Mouse (Mus musculus): ENCODE measurements around the gene Mogat2.

The Mogat2 gene

GRCm38 (mm10) chr7:99194511-99194910 lies 43.9 kb downstream of the Mogat2 start:
- no peak for DNase-seq (ENCODE audit: low read depth, low spot score)

DNA sequence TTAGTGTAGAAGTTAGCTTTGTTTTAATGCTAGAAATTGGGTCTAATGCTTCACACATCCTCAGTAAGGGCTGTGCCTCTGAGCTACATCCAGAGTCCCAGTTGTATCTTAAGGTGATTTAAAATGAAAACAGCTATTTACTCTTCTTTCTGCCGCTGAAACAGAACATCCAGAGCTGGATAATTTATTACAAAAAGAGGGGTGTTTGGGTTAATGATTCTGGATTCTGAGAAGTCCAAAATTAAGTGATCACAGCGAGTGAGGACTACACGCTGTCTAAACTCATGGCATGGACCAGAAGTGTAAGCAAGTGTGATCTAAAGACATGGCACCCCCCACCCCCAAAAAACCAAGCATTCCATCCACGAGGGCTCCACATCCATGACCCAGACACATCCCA lies 44.5 kb downstream of the Mogat2 start:
- no peak for DNase-seq (ENCODE audit: low read depth, low spot score)

- DNase-seq (ENCODE audit: low read depth, low spot score) = no peak
Observed at GRCm38 (mm10) chr7:99191411-99191810, 47.0 kb downstream of the Mogat2 start.

GRCm38 (mm10) chr7:99189885-99190284 lies 48.5 kb downstream of the Mogat2 start:
- no peak for DNase-seq (ENCODE audit: low read depth, low spot score)

- DNase-seq (ENCODE audit: low read depth, low spot score) = no peak
Observed at GRCm38 (mm10) chr7:99188630-99189029, 49.8 kb downstream of the Mogat2 start.

DNA sequence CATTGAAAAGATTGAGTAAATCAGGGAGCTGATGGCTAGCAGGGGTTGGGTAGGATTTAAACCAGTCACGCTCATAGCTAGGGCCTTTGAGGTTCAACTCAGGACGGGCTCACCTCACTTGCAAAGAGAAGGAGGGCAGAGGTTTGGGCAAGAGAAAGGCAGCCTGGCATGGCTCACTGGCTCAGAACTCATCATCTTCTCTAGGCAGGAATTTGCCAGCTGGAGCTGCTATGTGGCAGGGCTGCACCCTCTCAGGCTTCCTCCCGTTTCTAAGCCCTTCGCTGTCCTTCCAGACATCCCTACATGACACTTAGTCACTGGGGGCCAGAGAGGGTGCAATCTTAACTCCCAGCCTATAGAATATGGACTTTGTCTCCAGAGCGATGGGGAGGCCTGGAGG lies 51.0 kb downstream of the Mogat2 start:
- DNase-seq (ENCODE audit: low read depth, low spot score) = no peak

- no peak for DNase-seq (ENCODE audit: low read depth, low spot score)
Observed at GRCm38 (mm10) chr7:99185405-99185804, 53.0 kb downstream of the Mogat2 start.

- DNase-seq (ENCODE audit: low read depth, low spot score) = no peak
Observed at GRCm38 (mm10) chr7:99183751-99184150, 54.7 kb downstream of the Mogat2 start.

- peak; percentile 85 for DNase-seq (ENCODE audit: low read depth, low spot score)
Observed at GRCm38 (mm10) chr7:99182432-99183172, 55.8 kb downstream of the Mogat2 start, which contains the start of gene Dgat2. Gene Dgat2, minus strand, starts transcription at chr7:99182719.

GRCm38 (mm10) chr7:99181619-99182431 lies 56.6 kb downstream of the Mogat2 start:
- DNase-seq (ENCODE audit: low read depth, low spot score) = no peak

- DNase-seq (ENCODE audit: low read depth, low spot score) = no peak
Observed at GRCm38 (mm10) chr7:99180162-99180561, 58.3 kb downstream of the Mogat2 start.

DNA sequence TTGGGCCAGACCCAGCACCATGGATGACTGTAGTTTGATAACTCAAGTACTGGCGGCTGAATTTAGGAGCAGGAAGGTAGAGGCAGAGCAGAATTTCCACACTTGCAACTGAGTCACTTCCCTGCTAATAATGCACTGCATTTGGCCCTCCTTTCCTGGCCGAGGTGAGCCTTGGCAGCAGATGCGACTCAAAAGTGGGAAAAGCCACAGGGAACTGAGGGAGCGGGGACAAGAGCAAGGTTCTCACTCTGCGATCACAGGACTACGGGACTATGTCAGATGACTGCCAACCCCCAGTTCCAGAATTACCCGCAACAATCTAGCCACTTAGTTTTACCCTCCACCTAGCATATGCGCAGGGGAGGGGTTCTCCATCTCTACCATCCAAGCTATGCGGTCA lies 59.1 kb downstream of the Mogat2 start:
- no peak for DNase-seq (ENCODE audit: low read depth, low spot score)

DNA sequence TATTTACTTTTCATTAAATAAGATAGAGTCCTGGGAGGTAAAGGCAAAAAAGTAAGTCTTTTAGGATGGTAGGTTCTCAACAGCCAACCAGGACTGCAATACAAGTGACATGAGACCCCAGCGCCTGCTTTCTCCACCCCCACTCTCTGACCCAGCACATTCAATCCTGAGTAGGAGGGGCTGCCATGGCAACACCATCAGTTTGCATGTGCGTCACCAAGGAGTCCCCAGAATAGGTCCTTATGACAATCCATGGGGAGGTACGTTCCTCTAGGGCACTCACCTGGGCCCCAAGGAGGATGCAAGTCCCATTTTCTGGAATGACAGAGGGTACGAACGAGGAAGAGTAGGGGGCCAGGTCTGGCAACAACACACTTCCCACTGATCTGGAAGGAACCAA lies 61.0 kb downstream of the Mogat2 start:
- no peak for DNase-seq (ENCODE audit: low read depth, low spot score)

- DNase-seq (ENCODE audit: low read depth, low spot score) = no peak
Observed at GRCm38 (mm10) chr7:99175666-99176065, 62.8 kb downstream of the Mogat2 start.

DNA sequence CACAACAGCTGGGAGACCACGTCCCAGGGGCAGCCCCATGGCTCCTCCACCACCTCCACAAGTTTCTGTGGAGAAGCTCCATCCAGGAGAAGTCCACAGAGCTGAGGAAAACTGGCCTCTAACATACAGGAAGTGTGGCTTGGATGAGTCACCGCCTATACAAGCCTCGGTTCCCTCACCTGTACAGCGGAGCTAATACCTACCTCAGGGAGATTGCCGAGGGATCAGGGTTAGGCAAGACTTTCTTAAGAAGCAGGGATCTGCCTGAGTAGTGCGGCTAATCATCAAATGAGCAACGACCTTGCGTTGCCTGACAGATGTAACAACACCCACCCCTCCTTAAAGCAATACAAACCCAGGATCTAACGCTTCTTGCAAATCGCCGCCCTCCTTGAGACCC lies 63.3 kb downstream of the Mogat2 start:
- DNase-seq (ENCODE audit: low read depth, low spot score) = no peak

GRCm38 (mm10) chr7:99174006-99174405 lies 64.4 kb downstream of the Mogat2 start:
- DNase-seq (ENCODE audit: low read depth, low spot score) = no peak

GRCm38 (mm10) chr7:99172898-99173297 lies 65.5 kb downstream of the Mogat2 start:
- no peak for DNase-seq (ENCODE audit: low read depth, low spot score)

DNA sequence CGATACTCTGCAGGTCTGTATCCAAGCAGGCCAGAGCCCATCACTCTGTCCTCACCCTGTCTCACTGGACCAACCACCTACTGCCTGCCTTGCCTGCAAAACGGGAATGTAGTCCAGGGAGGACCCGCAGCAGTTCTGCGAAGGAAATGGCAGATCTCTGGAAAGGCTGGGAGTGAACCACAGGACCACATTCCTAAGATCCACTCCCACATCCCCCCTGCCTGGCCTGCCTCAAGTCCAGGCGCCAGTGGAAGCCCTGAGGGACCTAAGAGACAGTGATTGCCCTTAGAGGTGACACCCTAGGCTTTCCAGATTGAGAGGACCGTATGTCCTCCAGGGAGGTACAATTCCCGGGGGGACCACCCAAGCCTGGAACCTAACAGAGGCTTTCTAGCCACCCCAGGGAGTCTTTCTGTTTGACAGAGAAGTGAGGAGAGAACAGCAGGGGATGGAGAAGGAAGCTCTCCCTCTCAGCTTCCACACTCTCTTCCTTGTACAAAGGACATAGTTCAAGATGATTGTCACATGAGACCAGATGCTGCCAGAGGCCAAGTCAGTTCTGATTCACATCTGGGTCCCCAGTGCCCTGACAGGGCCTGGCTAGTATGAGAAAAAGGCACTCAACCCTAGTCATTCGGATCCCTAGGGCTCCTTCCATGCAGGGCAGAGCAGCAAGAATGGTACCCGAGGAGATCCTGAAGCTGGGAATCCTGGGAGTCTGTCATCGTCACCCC lies 66.5 kb downstream of the Mogat2 start:
- DNase-seq (ENCODE audit: low read depth, low spot score) = no peak

- no peak for DNase-seq (ENCODE audit: low read depth, low spot score)
Observed at GRCm38 (mm10) chr7:99170519-99170918, 67.9 kb downstream of the Mogat2 start.

DNA sequence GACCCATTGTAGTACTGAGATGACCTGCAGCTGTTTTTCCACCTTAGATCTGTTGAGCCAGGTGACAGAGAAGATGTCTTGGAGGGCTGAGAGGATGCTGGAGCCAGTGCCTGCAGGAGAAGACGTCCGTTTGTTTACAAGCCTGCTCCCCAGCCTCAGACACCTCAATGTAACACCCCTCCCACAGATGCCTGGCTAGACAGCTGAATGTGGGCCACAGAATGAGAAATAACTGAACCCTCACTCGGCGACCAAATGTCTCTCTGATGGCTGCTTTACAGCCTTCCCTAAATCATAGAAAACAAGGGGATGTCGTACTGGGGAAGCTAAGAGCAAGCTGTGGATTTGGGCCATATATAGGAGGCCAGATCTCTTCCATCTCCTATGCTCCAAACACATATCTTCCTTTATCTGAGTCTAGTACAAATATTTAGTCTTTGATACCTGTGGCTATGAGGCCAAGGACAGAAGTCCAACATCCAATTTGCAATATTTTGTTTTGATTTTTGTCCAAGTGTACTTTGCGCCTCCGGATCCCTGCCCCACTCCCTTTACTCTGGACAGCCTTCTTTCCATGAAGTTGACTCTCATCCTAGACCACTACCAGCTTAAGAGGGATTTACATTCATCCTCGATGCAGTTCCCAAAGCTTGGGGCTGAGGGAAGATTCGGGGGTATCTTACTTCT lies 68.6 kb downstream of the Mogat2 start:
- no peak for DNase-seq (ENCODE audit: low read depth, low spot score)

Measured in retina, adult 2 months (tissue).